Mouse (Mus musculus) liver, adult 10 weeks (tissue): Measurements from ENCODE around the gene Olfr735. TPM values are rescaled to one million over a fixed set of nuclear protein-coding genes. Genes with fewer than 3 reads are reported as not detected.

Source experiments
- polyA plus RNA-seq: library from polyadenylated mRNA; stranded (reverse); fragments of 350-450 nt; fragmentation: Illumina TruSeq; extraction: RNeasy Lipid Tissue Mini Kit (QIAGEN cat#74804); gene quantifications from one replicate; pipeline ENCODE4 v1.2.3, GENCODE M21; 2014; ENCODE audit warnings: low read depth, low replicate concordance

Olfr735 gene
- polyA plus RNA-seq: not detected

DNA sequence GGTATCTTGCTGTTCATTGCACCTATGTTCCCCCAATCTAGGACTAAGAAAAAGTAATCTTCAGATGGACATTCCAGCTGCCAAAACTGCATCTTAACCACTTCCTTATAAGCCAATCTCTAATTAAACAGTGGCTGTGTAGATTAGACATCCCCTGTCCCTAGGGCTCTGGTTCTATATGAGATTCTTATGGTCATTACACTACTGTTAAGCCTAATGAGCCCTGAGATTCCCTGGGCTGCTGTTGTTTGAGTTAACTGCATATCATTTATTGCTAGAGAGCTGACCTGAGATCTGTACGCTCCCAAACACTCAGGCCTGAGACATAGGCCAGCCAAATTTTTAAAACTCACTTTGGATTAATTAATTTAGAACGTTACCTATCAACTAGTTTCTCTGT is at the start of gene Olfr735:
Gene Olfr735 (minus strand): TSS at position 77 of the 400 bp plus-strand sequence.

DNA sequence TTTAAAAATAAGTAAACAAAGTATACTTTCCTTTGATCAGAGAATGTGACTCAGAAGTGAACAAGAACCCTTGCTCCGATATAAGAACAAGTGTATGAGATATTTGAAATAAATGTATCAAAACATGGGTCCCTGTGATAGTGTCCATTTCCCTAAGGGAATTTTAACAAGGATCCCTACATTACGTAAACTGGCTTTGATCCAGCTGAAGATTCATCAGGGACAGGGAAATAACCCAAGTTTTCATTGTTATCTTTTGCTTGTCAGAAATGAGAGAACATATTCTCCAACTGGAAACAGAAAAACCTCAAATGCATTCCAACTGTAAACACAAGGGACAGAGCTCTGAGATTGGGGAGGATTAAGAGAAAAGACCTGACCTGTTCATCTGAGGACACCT is 32.2 kb upstream of the Olfr735 start, which contains the start of gene Olfr736:
Gene Olfr736 (plus strand): TSS at position 301 of the 400 bp plus-strand sequence.

DNA sequence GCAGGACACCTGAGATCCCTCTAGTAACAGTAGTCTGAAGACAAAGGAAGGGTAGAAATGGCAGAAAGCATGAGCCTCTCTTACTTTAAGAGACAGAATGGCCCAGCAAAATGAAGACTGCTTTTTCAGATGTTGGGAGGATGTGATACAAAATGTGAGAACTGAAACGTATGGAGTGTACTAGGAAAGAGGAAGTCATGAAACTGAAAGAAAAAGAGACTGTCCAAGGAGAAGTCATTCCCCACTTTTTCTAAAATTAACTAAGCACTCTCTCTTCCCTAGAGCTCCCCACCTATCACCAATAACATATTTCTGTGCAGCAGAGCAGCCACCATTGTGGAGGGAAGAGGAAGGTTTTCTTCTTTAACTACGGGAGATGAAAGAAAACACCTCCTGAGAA is 8.9 kb upstream of the Olfr735 start, which contains the start of gene Tlr11:
Gene Tlr11 (plus strand): TSS at position 322 of the 400 bp plus-strand sequence.

DNA sequence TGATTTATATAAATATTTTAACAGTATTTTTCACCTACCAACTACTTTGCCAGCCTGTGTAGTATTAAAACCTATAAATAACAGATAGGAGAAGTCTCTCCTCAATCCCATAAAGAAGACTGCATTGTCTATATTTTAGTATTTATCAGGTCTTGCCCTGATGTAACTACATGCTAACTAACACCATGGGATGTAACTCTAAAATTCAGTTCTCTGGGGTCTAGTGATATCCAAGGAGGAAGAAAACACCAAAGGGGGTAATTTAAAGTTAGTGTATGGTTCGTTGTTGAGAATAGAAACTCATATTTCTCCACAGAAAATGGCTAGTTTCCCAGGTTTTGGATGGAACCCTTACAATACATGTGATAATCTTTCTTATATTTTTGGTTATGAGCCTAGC is 22.0 kb downstream of the Olfr735 start, which contains the start of gene Olfr734:
Gene Olfr734 (minus strand): TSS at position 101 of the 400 bp plus-strand sequence.

DNA sequence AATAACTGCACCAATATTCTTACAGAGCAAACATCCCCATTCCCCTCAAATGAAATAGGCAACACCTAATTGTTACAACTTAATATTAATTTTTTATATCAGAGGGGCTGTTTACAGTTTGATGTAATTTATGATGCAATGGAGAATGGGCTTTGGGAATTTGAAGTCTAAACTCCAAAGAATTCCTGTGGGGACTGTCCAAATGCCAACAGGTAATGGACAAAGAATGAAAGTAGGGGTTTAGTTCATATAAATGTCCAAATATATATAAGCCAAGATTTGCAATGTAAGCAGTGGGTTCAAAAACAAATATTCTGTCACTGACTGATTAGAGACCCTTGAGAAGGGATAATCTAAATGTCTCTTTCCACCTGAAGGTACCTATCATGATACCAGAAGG is 47.2 kb downstream of the Olfr735 start, which contains the start of gene Olfr733:
Gene Olfr733 (minus strand): TSS at position 101 of the 400 bp plus-strand sequence.

Other genes with a start within 250 kb of the Olfr735 start
- gene Olfr727, start 225.7 kb downstream of the Olfr735 start, polyA plus RNA-seq: not detected
- gene Olfr728, start 206.2 kb downstream of the Olfr735 start, polyA plus RNA-seq: not detected
- not detected for gene Olfr729, start 196.0 kb downstream of the Olfr735 start, polyA plus RNA-seq
- gene Olfr730, start 160.7 kb downstream of the Olfr735 start, polyA plus RNA-seq: not detected
- not detected for gene Olfr731, start 107.0 kb downstream of the Olfr735 start, polyA plus RNA-seq
- gene Olfr732, start 64.7 kb downstream of the Olfr735 start, polyA plus RNA-seq: not detected
- gene Olfr733, start 47.4 kb downstream of the Olfr735 start, polyA plus RNA-seq: not detected
- not detected for gene Olfr734, start 22.1 kb downstream of the Olfr735 start, polyA plus RNA-seq
- gene Tlr11, start 9.0 kb upstream of the Olfr735 start, polyA plus RNA-seq: 0.42 TPM
- not detected for gene Olfr736, start 32.3 kb upstream of the Olfr735 start, polyA plus RNA-seq
- not detected for gene Olfr738, start 58.7 kb upstream of the Olfr735 start, polyA plus RNA-seq
- gene Olfr739, start 69.8 kb upstream of the Olfr735 start, polyA plus RNA-seq: not detected
- not detected for gene Olfr740, start 96.7 kb upstream of the Olfr735 start, polyA plus RNA-seq
- not detected for gene Olfr741, start 123.9 kb upstream of the Olfr735 start, polyA plus RNA-seq
- not detected for gene Olfr742, start 154.7 kb upstream of the Olfr735 start, polyA plus RNA-seq
- not detected for gene Olfr743, start 173.0 kb upstream of the Olfr735 start, polyA plus RNA-seq